Mouse (Mus musculus): Measurements from ENCODE around the gene Pcca.
"Not testable (repeated sequence)": the region's sequence is repeated elsewhere in the genome, so short reads cannot be mapped to it uniquely, and the experiment has no call there.

Gene Pcca

GRCm38 (mm10) chr14:122560893-122561452 is 26.8 kb downstream of the Pcca start:
- not testable (repeated sequence) for DNase-seq (ENCODE audit: low read depth, low spot score)

GRCm38 (mm10) chr14:122570862-122571261 is 36.7 kb downstream of the Pcca start:
- DNase-seq (ENCODE audit: low read depth, low spot score) = no peak

- DNase-seq (ENCODE audit: low read depth, low spot score) = no peak
Measured at GRCm38 (mm10) chr14:122574064-122574751, 40.1 kb downstream of the Pcca start.

GRCm38 (mm10) chr14:122577816-122578215 is 43.7 kb downstream of the Pcca start:
- DNase-seq (ENCODE audit: low read depth, low spot score) = no peak

GRCm38 (mm10) chr14:122582057-122582456 is 47.9 kb downstream of the Pcca start:
- no peak for DNase-seq (ENCODE audit: low read depth, low spot score)

GRCm38 (mm10) chr14:122582491-122583077 is 48.5 kb downstream of the Pcca start:
- no peak for DNase-seq (ENCODE audit: low read depth, low spot score)

GRCm38 (mm10) chr14:122584087-122584486 is 50.0 kb downstream of the Pcca start:
- not testable (repeated sequence) for DNase-seq (ENCODE audit: low read depth, low spot score)

- DNase-seq (ENCODE audit: low read depth, low spot score) = no peak
Measured at GRCm38 (mm10) chr14:122586942-122587341, 52.8 kb downstream of the Pcca start.

GRCm38 (mm10) chr14:122597534-122597933 is 63.4 kb downstream of the Pcca start:
- no peak for DNase-seq (ENCODE audit: low read depth, low spot score)

- no peak for DNase-seq (ENCODE audit: low read depth, low spot score)
Measured at GRCm38 (mm10) chr14:122598802-122599201, 64.7 kb downstream of the Pcca start.

- no peak for DNase-seq (ENCODE audit: low read depth, low spot score)
Measured at GRCm38 (mm10) chr14:122599839-122600238, 65.7 kb downstream of the Pcca start.

GRCm38 (mm10) chr14:122602701-122603100 is 68.6 kb downstream of the Pcca start:
- no peak for DNase-seq (ENCODE audit: low read depth, low spot score)

GRCm38 (mm10) chr14:122606499-122606898 is 72.4 kb downstream of the Pcca start:
- no peak for DNase-seq (ENCODE audit: low read depth, low spot score)

GRCm38 (mm10) chr14:122607456-122607855 is 73.3 kb downstream of the Pcca start:
- DNase-seq (ENCODE audit: low read depth, low spot score) = no peak

GRCm38 (mm10) chr14:122608323-122608722 is 74.2 kb downstream of the Pcca start:
- DNase-seq (ENCODE audit: low read depth, low spot score) = no peak

GRCm38 (mm10) chr14:122611035-122611434 is 76.9 kb downstream of the Pcca start:
- no peak for DNase-seq (ENCODE audit: low read depth, low spot score)

- DNase-seq (ENCODE audit: low read depth, low spot score) = no peak
Measured at GRCm38 (mm10) chr14:122612317-122612716, 78.2 kb downstream of the Pcca start.

- no peak for DNase-seq (ENCODE audit: low read depth, low spot score)
Measured at GRCm38 (mm10) chr14:122617656-122618055, 83.5 kb downstream of the Pcca start.

- DNase-seq (ENCODE audit: low read depth, low spot score) = no peak
Measured at GRCm38 (mm10) chr14:122633416-122633815, 99.3 kb downstream of the Pcca start.

GRCm38 (mm10) chr14:122636601-122637000 is 102.5 kb downstream of the Pcca start:
- DNase-seq (ENCODE audit: low read depth, low spot score) = no peak

GRCm38 (mm10) chr14:122637798-122638555 is 103.9 kb downstream of the Pcca start:
- no peak for DNase-seq (ENCODE audit: low read depth, low spot score)

- DNase-seq (ENCODE audit: low read depth, low spot score) = no peak
Measured at GRCm38 (mm10) chr14:122639168-122639720, 105.1 kb downstream of the Pcca start.

All from embryo, embryonic 11.5 days (tissue).